Mouse (Mus musculus) heart, embryonic 16.5 days (tissue): Measurements from ENCODE around the gene Chil3. TPM values are rescaled to one million over a fixed set of nuclear protein-coding genes. Genes with fewer than 3 reads are reported as not detected.
A peak's percentile ranks its signal among the peaks of the same experiment; 100 is the strongest.

ENCODE experiments used
- ATAC-seq: fragments of 200-750 bp; cut with Nextera tagmentation; replicated peaks from 2 replicates; pipeline ENCODE4 v1.8.0; 2017; ENCODE audit warnings: moderate number of reproducible peaks; ENCODE audit not compliant: insufficient read depth, low FRiP score; ENCODE audit errors: extremely low read depth
- H3K27ac ChIP-seq: fragments of 300-500 bp; sonication (generic); 2 replicates; pipeline ENCODE4 v1.5.1; 2014; ENCODE audit warnings: mild to moderate bottlenecking, low read length, control low read depth, moderate library complexity
- H3K27me3 ChIP-seq: fragments of 300-500 bp; sonication (generic); 2 replicates; pipeline ENCODE4 v1.6.1; 2014; ENCODE audit warnings: low read length, mixed read lengths; ENCODE audit not compliant: control insufficient read depth, insufficient read depth
- H3K36me3 ChIP-seq: fragments of 300-500 bp; sonication (generic); 2 replicates; pipeline ENCODE4 v1.6.1; 2014; ENCODE audit not compliant: control insufficient read depth, insufficient read depth
- H3K4me1 ChIP-seq: fragments of 300-500 bp; sonication (generic); 2 replicates; pipeline ENCODE4 v1.6.1; 2014; ENCODE audit warnings: low read length, mixed read lengths; ENCODE audit not compliant: control insufficient read depth, insufficient read depth
- H3K4me2 ChIP-seq: fragments of 300-500 bp; sonication (generic); 2 replicates; pipeline ENCODE4 v1.6.1; 2014; ENCODE audit warnings: low read depth, mild to moderate bottlenecking, control low read depth, low read length
- H3K4me3 ChIP-seq: fragments of 300-500 bp; sonication (generic); 2 replicates; pipeline ENCODE4 v1.5.1; 2014; ENCODE audit warnings: mild to moderate bottlenecking, control low read depth, low read length
- H3K9ac ChIP-seq: fragments of 300-500 bp; sonication (generic); 2 replicates; pipeline ENCODE4 v1.6.1; 2014; ENCODE audit warnings: low read length, control low read depth
- H3K9me3 ChIP-seq: fragments of 300-500 bp; sonication (generic); replicated peaks from 2 replicates; pipeline ENCODE4 v1.6.1; 2016; ENCODE audit warnings: low read length; ENCODE audit not compliant: control insufficient read depth
- WGBS: fragments of 180-500 bp; shearing (Covaris S2); extraction: QIAGEN DNeasy Blood & Tissue Kit; methylation state at CpG from one replicate; pipeline ENCODE4 v1.1.7; 2014; 5-methylcytosine and 5-hydroxymethylcytosine counted together
- polyA plus RNA-seq: library from polyadenylated mRNA; unstranded; fragments of >200 nt; fragmentation: Nextera tagmentation; extraction: Ambion mirVana; gene quantifications from 2 replicates; pipeline ENCODE4 v1.2.1, GENCODE M21; 2015

Gene Chil3
- polyA plus RNA-seq, 1 experiment from 2014 or later, result 0.29 TPM

GRCm38 (mm10) chr3:106171135-106171731 lies 3.9 kb upstream of the Chil3 start:
- H3K9me3 ChIP-seq, result peaks cover 8% of the 10 kb centered on the region
- ATAC-seq, result no peak
- no peaks in the 10 kb centered on the region for H3K36me3 ChIP-seq
- no peak overlapping the region for H3K9ac ChIP-seq
- H3K27me3 ChIP-seq, result no peaks in the 10 kb centered on the region
- no peak overlapping the region for H3K4me3 ChIP-seq
- H3K27ac ChIP-seq, result no peak overlapping the region
- 70% methylated on average over 1 of the region's 1 CpGs for WGBS
- H3K4me2 ChIP-seq, result no peak overlapping the region
- no peaks in the 10 kb centered on the region for H3K4me1 ChIP-seq

GRCm38 (mm10) chr3:106170522-106171053 lies 3.2 kb upstream of the Chil3 start:
- Histone ChIP-seq H3K4me3 (no peak overlapping the region), H3K9ac (no peak overlapping the region), H3K4me2 (no peak overlapping the region), H3K4me1 (no peaks in the 10 kb centered on the region), H3K27me3 (no peaks in the 10 kb centered on the region), H3K9me3 (peaks cover 8% of the 10 kb centered on the region), H3K36me3 (no peaks in the 10 kb centered on the region), H3K27ac (no peak overlapping the region)
- ATAC-seq, result no peak
- 49% methylated on average over 1 of the region's 1 CpGs for WGBS

- Histone ChIP-seq H3K27me3 (no peaks in the 10 kb centered on the region), H3K27ac (no peak overlapping the region), H3K9ac (no peak overlapping the region), H3K9me3 (no peaks in the 10 kb centered on the region; the same call in 1 of the 2 replicates), H3K4me3 (no peak overlapping the region), H3K4me1 (no peaks in the 10 kb centered on the region), H3K36me3 (no peaks in the 10 kb centered on the region), H3K4me2 (no peak overlapping the region)
- no peak for ATAC-seq
- 77% methylated on average over 2 of the region's 2 CpGs for WGBS
Observed at GRCm38 (mm10) chr3:106154413-106154812, 13.0 kb downstream of the Chil3 start.

GRCm38 (mm10) chr3:106144081-106144480 lies 23.3 kb downstream of the Chil3 start:
- H3K9ac ChIP-seq, result no peak overlapping the region
- WGBS, result 81% methylated on average over 10 of the region's 10 CpGs
- no peaks in the 10 kb centered on the region for H3K4me1 ChIP-seq
- ATAC-seq, result no peak
- H3K9me3 ChIP-seq, result peaks cover 7% of the 10 kb centered on the region
- H3K36me3 ChIP-seq, result no peaks in the 10 kb centered on the region
- no peak overlapping the region for H3K27ac ChIP-seq
- H3K4me3 ChIP-seq, result no peak overlapping the region
- H3K27me3 ChIP-seq, result no peaks in the 10 kb centered on the region
- no peak overlapping the region for H3K4me2 ChIP-seq

GRCm38 (mm10) chr3:106131690-106132089 lies 35.7 kb downstream of the Chil3 start:
- Histone ChIP-seq H3K36me3 (no peaks in the 10 kb centered on the region), H3K27me3 (no peaks in the 10 kb centered on the region), H3K27ac (no peak overlapping the region), H3K4me3 (no peak overlapping the region), H3K4me1 (no peaks in the 10 kb centered on the region), H3K4me2 (no peak overlapping the region), H3K9ac (no peak overlapping the region), H3K9me3 (peaks cover 5% of the 10 kb centered on the region; the same call in 1 of the 2 replicates)
- 53% methylated on average over 5 of the region's 5 CpGs for WGBS
- 0 out of 2 replicates have a peak, but pooled peaks have one; percentile 45 for ATAC-seq

- Histone ChIP-seq H3K4me2 (no peak overlapping the region), H3K36me3 (no peaks in the 10 kb centered on the region), H3K27ac (no peak overlapping the region), H3K4me1 (no peaks in the 10 kb centered on the region), H3K27me3 (no peaks in the 10 kb centered on the region), H3K9me3 (peaks cover 9% of the 10 kb centered on the region), H3K4me3 (no peak overlapping the region), H3K9ac (no peak overlapping the region)
- no peak for ATAC-seq
- WGBS, result 60% methylated on average over 4 of the region's 4 CpGs
Observed at GRCm38 (mm10) chr3:106128807-106129493, 38.4 kb downstream of the Chil3 start.

GRCm38 (mm10) chr3:106126999-106127398 lies 40.4 kb downstream of the Chil3 start:
- Histone ChIP-seq H3K4me2 (no peak overlapping the region), H3K9ac (no peak overlapping the region), H3K36me3 (no peaks in the 10 kb centered on the region), H3K4me1 (no peaks in the 10 kb centered on the region), H3K4me3 (no peak overlapping the region), H3K27ac (no peak overlapping the region), H3K9me3 (peaks cover 13% of the 10 kb centered on the region), H3K27me3 (no peaks in the 10 kb centered on the region)
- ATAC-seq, result no peak

- H3K9ac ChIP-seq, result no peak within 1 kb of the TSS
- WGBS, result 69% methylated on average over 3 of the region's 3 CpGs
- H3K36me3 ChIP-seq, result no peaks in the 10 kb centered on the region
- H3K4me1 ChIP-seq, result no peaks in the 10 kb centered on the region
- no peak for ATAC-seq
- H3K27ac ChIP-seq, result no peak within 1 kb of the TSS
- no peaks in the 10 kb centered on the region for H3K9me3 ChIP-seq
- no peak within 1 kb of the TSS for H3K4me2 ChIP-seq
- no peaks in the 10 kb centered on the region for H3K27me3 ChIP-seq
- H3K4me3 ChIP-seq, result no peak within 1 kb of the TSS
Observed at GRCm38 (mm10) chr3:106112929-106113328, 54.4 kb downstream of the Chil3 start, which contains the start of gene Chia1. Gene Chia1 (plus strand): TSS chr3:106113229.
